Comparison of ENCODE assay signal across 10 mouse cellular contexts in the genomic region with DNA sequence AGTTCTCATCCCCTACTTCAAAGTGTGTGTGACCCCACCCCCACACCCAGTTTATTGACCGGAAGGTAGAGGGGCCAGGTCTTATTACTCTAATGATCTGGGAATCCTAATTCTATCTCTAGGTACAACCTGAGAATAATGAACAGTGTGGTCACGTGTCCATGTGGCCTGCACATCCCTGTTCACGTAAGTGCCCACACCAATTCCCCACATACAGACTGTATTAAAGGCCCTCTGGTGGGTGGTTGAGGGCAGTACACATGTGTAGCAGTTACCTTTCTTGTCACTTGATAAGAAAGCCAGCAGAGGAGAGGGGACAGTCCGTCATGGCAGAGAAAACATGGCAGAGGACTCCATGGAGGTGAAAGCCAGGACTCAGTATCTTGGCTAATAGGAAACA. TPM values are rescaled to one million over a fixed set of nuclear protein-coding genes. Genes with fewer than 3 reads are reported as not detected.
DNase-seq lines count a peak whose midpoint lies in the region; ATAC-seq and TF ChIP-seq lines count a peak whose summit lies in the region.
"Had no signal": no experiment of that assay in that cellular context is flagged by ENCODE, and none has a peak within 500 bp of the region (broad histone marks: within the 10 kb centered on the region; RNA-seq: fewer than 3 reads in every experiment).

No protein-coding gene starts in this region.

- no peak for ATAC-seq in G1E (ENCODE audit: extremely low read depth, insufficient number of reproducible peaks, low FRiP score, poor library complexity, severe bottlenecking)
- ATAC-seq in liver, embryonic 14.5 days (ENCODE audit: insufficient read depth), result no peak
- no peak for ATAC-seq in midbrain, embryonic 16.5 days

- intact Hi-C loops in left cerebral cortex, postnatal 4 days (cut with DNase I), result no loop called here
- intact Hi-C loops in left cerebral cortex, postnatal 25 days (cut with DNase I), result no loop called here

- peaks cover 4% of the 10 kb centered on the region; the same call in 1 of the 2 replicates for H3K9me3 ChIP-seq in G1E (replicated peaks)
- H3K9me3 ChIP-seq in liver, embryonic 14.5 days (ENCODE audit: control insufficient read depth, low read length), result no peaks in the 10 kb centered on the region
- H3K9me3 ChIP-seq in midbrain, embryonic 16.5 days (replicated peaks; ENCODE audit: control insufficient read depth, low read length, poor library complexity, severe bottlenecking), result no peaks in the 10 kb centered on the region

- no peak overlapping the region for H3K27ac ChIP-seq in liver, embryonic 14.5 days
- H3K27ac ChIP-seq in cerebellum, adult 2 months (ENCODE audit: insufficient read depth, low read length), result no peak overlapping the region
- no peak overlapping the region for H3K27ac ChIP-seq in midbrain, embryonic 16.5 days (ENCODE audit: low read length)

- TF ChIP-seq POLR2A in cerebellum, adult 2 months (IDR thresholded peaks at IDR 0.05; ENCODE audit: borderline replicate concordance, insufficient read depth, low read length), result no peak

- no peak for TF ChIP-seq EP300 in liver, embryonic 14.5 days (IDR thresholded peaks at IDR 0.05; ENCODE audit: low read depth)

- no peak overlapping the region for H3K4me2 ChIP-seq in liver, embryonic 14.5 days (ENCODE audit: low read depth)
- H3K4me2 ChIP-seq in midbrain, embryonic 16.5 days (ENCODE audit: low read length), result no peak overlapping the region

- WGBS in liver, embryonic 14.5 days (ENCODE audit: insufficient replicate concordance), result 65% methylated on average over 4 of the region's 4 CpGs
- WGBS in cerebellum, adult 2 months, result 59% methylated on average over 4 of the region's 4 CpGs
- 73% methylated on average over 4 of the region's 4 CpGs for WGBS in midbrain, embryonic 16.5 days

- H3K36me3 ChIP-seq in G1E (replicated peaks), result peaks cover 74% of the 10 kb centered on the region
- peaks cover 64% of the 10 kb centered on the region for H3K36me3 ChIP-seq in liver, embryonic 14.5 days (replicated peaks; ENCODE audit: control insufficient read depth, insufficient read depth, low read depth)
- peaks cover 23% of the 10 kb centered on the region for H3K36me3 ChIP-seq in midbrain, embryonic 16.5 days (ENCODE audit: control insufficient read depth, insufficient read depth, low read length)

- no peak overlapping the region for H3K4me3 ChIP-seq in G1E (ENCODE audit: low read depth, low read length)
- H3K4me3 ChIP-seq in liver, embryonic 14.5 days (ENCODE audit: insufficient read depth in 1 of 2, low read depth in 2 of 2, low read length in 2 of 2), result no peak overlapping the region
- no peak overlapping the region for H3K4me3 ChIP-seq in cerebellum, adult 2 months (replicated peaks; ENCODE audit: insufficient read depth, low read depth, low read length)
- no peak overlapping the region for H3K4me3 ChIP-seq in midbrain, embryonic 16.5 days (ENCODE audit: low read depth, low read length)

- H3K27me3 ChIP-seq in G1E (ENCODE audit: insufficient read depth, low read length), result no peaks in the 10 kb centered on the region
- H3K27me3 ChIP-seq in liver, embryonic 14.5 days (ENCODE audit: control insufficient read depth, insufficient read depth, low read length), result no peaks in the 10 kb centered on the region
- no peaks in the 10 kb centered on the region for H3K27me3 ChIP-seq in cerebellum, adult 2 months (ENCODE audit: control insufficient read depth, insufficient read depth, low read length)
- no peaks in the 10 kb centered on the region for H3K27me3 ChIP-seq in midbrain, embryonic 16.5 days (ENCODE audit: control insufficient read depth, insufficient read depth, low read depth, low read length)

- DNase-seq in cerebellum, postnatal 10 days, result peak; percentile 25 to 35
- no peak for DNase-seq in cerebellum, postnatal 36 days
- peak; percentile 7 for DNase-seq in left cerebral cortex, postnatal 4 days
- no peak for DNase-seq in left cerebral cortex, postnatal 25 days (ENCODE audit: low spot score in 2 of 2)
- DNase-seq in G1E (ENCODE audit: low spot score), result no peak
- DNase-seq in liver, embryonic 14.5 days (ENCODE audit: low read depth in 3 of 3, low spot score in 3 of 3), result peak in 1 of 3 experiments; percentile 37
- no peak for DNase-seq in cerebellum, adult 2 months
- DNase-seq: layer of hippocampus, adult 9-11 months; lung, postnatal 14 days had no signal

- H3K9ac ChIP-seq in liver, embryonic 14.5 days (replicated peaks), result no peak overlapping the region
- no peak overlapping the region for H3K9ac ChIP-seq in midbrain, embryonic 16.5 days (ENCODE audit: low read depth, low read length)

- peak; percentile 33 for TF ChIP-seq CTCF in G1E (IDR thresholded peaks at IDR 0.05; ENCODE audit: low read depth, low read length)
- TF ChIP-seq CTCF in liver, embryonic 14.5 days (IDR thresholded peaks at IDR 0.05; ENCODE audit: low read depth), result peak; percentile 63
- TF ChIP-seq CTCF in cerebellum, adult 2 months (IDR thresholded peaks at IDR 0.05; ENCODE audit: borderline replicate concordance, insufficient read depth, low read depth, low read length), result no peak

- H3K4me1 ChIP-seq in G1E (ENCODE audit: insufficient read depth, low read depth, low read length), result peaks cover 73% of the 10 kb centered on the region
- peaks cover 11 to 12% of the 10 kb centered on the region in 2 experiments for H3K4me1 ChIP-seq in liver, embryonic 14.5 days (replicated peaks; ENCODE audit: control insufficient read depth in 2 of 2, insufficient read depth in 2 of 2, low read length in 1 of 2)
- H3K4me1 ChIP-seq in cerebellum, adult 2 months (ENCODE audit: control insufficient read depth, insufficient read depth, low read length), result peaks cover 3% of the 10 kb centered on the region; the same call in 1 of the 2 replicates
- peaks cover 2% of the 10 kb centered on the region; the same call in 1 of the 2 replicates for H3K4me1 ChIP-seq in midbrain, embryonic 16.5 days (ENCODE audit: control insufficient read depth, insufficient read depth, low read length)

RNA-seq across cellular contexts. Expression of gene Rpain, which starts 3.9 kb away (rescaled TPM):
- total RNA-seq in left cerebral cortex, postnatal 4 days (2021), result 10 to 100 TPM; 50.2 to 50.7 TPM
- 10 to 100 TPM; 33.1 to 37.1 TPM for total RNA-seq in left cerebral cortex, postnatal 25 days (2021)
- total RNA-seq in G1E (2014; fragmentation: Nextera tagmentation) (30.9 and 45.8 TPM in 2 replicates), G1E (2017) (73.4 and 94.2 TPM in 2 replicates)
- 5.8 and 14.9 TPM in 2 replicates for polyA plus RNA-seq in G1E (2012)
- 49.4 and 60.2 TPM in 2 replicates for polyA plus RNA-seq in liver, embryonic 14.5 days (2012; rRNA removed)
- 109 and 113 TPM in 2 replicates for polyA plus RNA-seq in liver, embryonic 14.5 days (2014; fragmentation: Nextera tagmentation; extraction: Ambion mirVana)
- polyA plus RNA-seq in cerebellum, adult 2 months (2012; rRNA removed), result 56.9 and 58.1 TPM in 2 replicates
- polyA plus RNA-seq in midbrain, embryonic 16.5 days (2015; fragmentation: Nextera tagmentation; extraction: Ambion mirVana), result 65.3 and 71.5 TPM in 2 replicates

RNA-seq across cellular contexts. Expression of gene Nup88, which starts 4.2 kb away (rescaled TPM):
- total RNA-seq in left cerebral cortex, postnatal 4 days (2021), result 10 to 100 TPM; 76.9 to 77.8 TPM
- total RNA-seq in left cerebral cortex, postnatal 25 days (2021), result 10 to 100 TPM; 56.1 to 61.1 TPM
- 154 and 178 TPM in 2 replicates for total RNA-seq in G1E (2014; fragmentation: Nextera tagmentation)
- total RNA-seq in G1E (2017), result 145 and 193 TPM in 2 replicates
- 81.1 and 103 TPM in 2 replicates for polyA plus RNA-seq in G1E (2012)
- polyA plus RNA-seq in liver, embryonic 14.5 days (2012; rRNA removed), result 26.5 and 41.5 TPM in 2 replicates
- polyA plus RNA-seq in liver, embryonic 14.5 days (2014; fragmentation: Nextera tagmentation; extraction: Ambion mirVana), result 60.9 and 61.0 TPM in 2 replicates
- 79.1 and 80.8 TPM in 2 replicates for polyA plus RNA-seq in cerebellum, adult 2 months (2012; rRNA removed)
- polyA plus RNA-seq in midbrain, embryonic 16.5 days (2015; fragmentation: Nextera tagmentation; extraction: Ambion mirVana), result 120 and 122 TPM in 2 replicates

RNA-seq across cellular contexts. Expression of gene C1qbp, which starts 8.9 kb away (rescaled TPM):
- 100 to 1,000 TPM; 122 to 139 TPM for total RNA-seq in left cerebral cortex, postnatal 4 days (2021)
- total RNA-seq in left cerebral cortex, postnatal 25 days (2021), result 10 to 100 TPM; 94.2 to 98.5 TPM
- total RNA-seq in G1E (2014; fragmentation: Nextera tagmentation) (271 and 277 TPM in 2 replicates), G1E (2017) (67.7 and 75.2 TPM in 2 replicates)
- polyA plus RNA-seq in G1E (2012), result 753 and 1,114 TPM in 2 replicates
- polyA plus RNA-seq in liver, embryonic 14.5 days (2012; rRNA removed), result 72.4 and 129 TPM in 2 replicates
- polyA plus RNA-seq in liver, embryonic 14.5 days (2014; fragmentation: Nextera tagmentation; extraction: Ambion mirVana), result 162 and 186 TPM in 2 replicates
- 102 and 107 TPM in 2 replicates for polyA plus RNA-seq in cerebellum, adult 2 months (2012; rRNA removed)
- 170 and 175 TPM in 2 replicates for polyA plus RNA-seq in midbrain, embryonic 16.5 days (2015; fragmentation: Nextera tagmentation; extraction: Ambion mirVana)

RNA-seq across cellular contexts. Expression of gene Dhx33, which starts 30.3 kb away (rescaled TPM):
- total RNA-seq in left cerebral cortex, postnatal 4 days (2021), result 10 to 100 TPM; 26.4 TPM
- 10 to 100 TPM; 26.9 to 27.2 TPM for total RNA-seq in left cerebral cortex, postnatal 25 days (2021)
- 24.3 and 28.4 TPM in 2 replicates for total RNA-seq in G1E (2014; fragmentation: Nextera tagmentation)
- total RNA-seq in G1E (2017), result 32.7 and 37.4 TPM in 2 replicates
- 11.6 and 15.9 TPM in 2 replicates for polyA plus RNA-seq in G1E (2012)
- 4.4 and 6.2 TPM in 2 replicates for polyA plus RNA-seq in liver, embryonic 14.5 days (2012; rRNA removed)
- 4.9 and 5.8 TPM in 2 replicates for polyA plus RNA-seq in liver, embryonic 14.5 days (2014; fragmentation: Nextera tagmentation; extraction: Ambion mirVana)
- polyA plus RNA-seq in cerebellum, adult 2 months (2012; rRNA removed), result 22.1 and 25.5 TPM in 2 replicates
- polyA plus RNA-seq in midbrain, embryonic 16.5 days (2015; fragmentation: Nextera tagmentation; extraction: Ambion mirVana), result 15.7 and 16.2 TPM in 2 replicates

RNA-seq across cellular contexts. Expression of gene Mis12, which starts 45.5 kb away (rescaled TPM):
- 10 to 100 TPM; 13.5 to 14.5 TPM for total RNA-seq in left cerebral cortex, postnatal 4 days (2021)
- 10 to 100 TPM; 16.1 to 16.3 TPM for total RNA-seq in left cerebral cortex, postnatal 25 days (2021)
- total RNA-seq in G1E (2014; fragmentation: Nextera tagmentation) (47.7 and 50.2 TPM in 2 replicates), G1E (2017) (37.8 and 52.7 TPM in 2 replicates)
- polyA plus RNA-seq in G1E (2012), result 3.9 and 4.9 TPM in 2 replicates
- polyA plus RNA-seq in liver, embryonic 14.5 days (2012; rRNA removed), result 8.0 and 13.3 TPM in 2 replicates
- polyA plus RNA-seq in liver, embryonic 14.5 days (2014; fragmentation: Nextera tagmentation; extraction: Ambion mirVana), result 14.7 and 15.8 TPM in 2 replicates
- 13.7 and 15.2 TPM in 2 replicates for polyA plus RNA-seq in cerebellum, adult 2 months (2012; rRNA removed)
- 33.4 and 36.1 TPM in 2 replicates for polyA plus RNA-seq in midbrain, embryonic 16.5 days (2015; fragmentation: Nextera tagmentation; extraction: Ambion mirVana)

Comparison
In these comparisons a context has a peak if more than half of its experiments do, and no peak if none do; other contexts are left out.
1. DNase-seq: peak in cerebellum, postnatal 10 days (2 of 2) and left cerebral cortex, postnatal 4 days (single experiment); none in cerebellum, postnatal 36 days (0 of 2), left cerebral cortex, postnatal 25 days (0 of 2), G1E (single experiment) and cerebellum, adult 2 months (0 of 2).